Mouse (Mus musculus) kidney, adult 2 months (tissue): ENCODE results near the gene Trmt61a.

ENCODE experiments used
- CTCF ChIP-seq: fragments of 200-500 bp; conservative IDR thresholded peaks from 2 replicates; pipeline ENCODE4 v1.5.1; 2011; ENCODE audit warnings: low read depth, mild to moderate bottlenecking, control low read depth, low read length, moderate library complexity, mixed read lengths; ENCODE audit not compliant: insufficient read depth, insufficient read length
- POLR2A ChIP-seq: fragments of 200-500 bp; IDR thresholded peaks from one replicate; pipeline ENCODE4 v1.6.1; 2011; ENCODE audit warnings: low read depth, low read length, control low read depth

- TF ChIP-seq POLR2A (no peak), CTCF (no peak)
Observed at GRCm38 (mm10) chr12:111710091-111710490, 32.2 kb downstream of the Trmt61a start.
